Mouse (Mus musculus) C2C12 (cell line): ENCODE measurements around the gene Nprl3. TPM values are rescaled to one million over a fixed set of nuclear protein-coding genes. Genes with fewer than 3 reads are reported as not detected.

Experiments
- H3K27me3 ChIP-seq: one replicate; pipeline ENCODE4 v1.6.1; 2011; ENCODE audit not compliant: control insufficient read depth, insufficient read depth, insufficient read length
- H3K36me3 ChIP-seq: one replicate; pipeline ENCODE4 v1.6.1; 2011; ENCODE audit not compliant: control insufficient read depth, insufficient read depth
- H3K4me3 ChIP-seq: one replicate; pipeline ENCODE4 v1.5.1; 2011; ENCODE audit warnings: mild to moderate bottlenecking, control low read depth; ENCODE audit not compliant: poor library complexity, insufficient read depth, severe bottlenecking
- H3K79me2 ChIP-seq: one replicate; pipeline ENCODE4 v1.6.1; 2011; ENCODE audit not compliant: control insufficient read depth, insufficient read depth
- H3K79me3 ChIP-seq: one replicate; pipeline ENCODE4 v1.6.1; 2011; ENCODE audit warnings: low read depth, control low read depth
- H3ac ChIP-seq: one replicate; pipeline ENCODE3; 2011; ENCODE audit warnings: low read depth; ENCODE audit not compliant: control insufficient read depth, insufficient read length
- CEBPB ChIP-seq: IDR thresholded peaks from one replicate; pipeline ENCODE4 v1.6.1; 2011; ENCODE audit warnings: low read depth, mild to moderate bottlenecking, control low read depth, moderate library complexity
- CTCF ChIP-seq: IDR thresholded peaks from one replicate; pipeline ENCODE4 v1.5.1; 2011; ENCODE audit not compliant: control insufficient read depth, insufficient read depth, insufficient read length
- FOSL1 ChIP-seq: IDR thresholded peaks from one replicate; pipeline ENCODE4 v1.8.0; 2011; ENCODE audit warnings: mild to moderate bottlenecking, low read length; ENCODE audit not compliant: poor library complexity, insufficient read depth, severe bottlenecking
- MAX ChIP-seq: IDR thresholded peaks from one replicate; pipeline ENCODE4 v1.6.1; 2011; ENCODE audit warnings: mild to moderate bottlenecking, control low read depth
- MYOD1 ChIP-seq: IDR thresholded peaks from one replicate; pipeline ENCODE4 v1.6.1; 2011; ENCODE audit warnings: low read depth; ENCODE audit not compliant: control insufficient read depth, insufficient read length
- MYOG ChIP-seq: IDR thresholded peaks from one replicate; pipeline ENCODE4 v1.6.1; 2011; ENCODE audit not compliant: control insufficient read depth, insufficient read length; ENCODE audit errors: extremely low read depth
- USF1 ChIP-seq: IDR thresholded peaks from one replicate; pipeline ENCODE4 v1.6.1; 2011; ENCODE audit warnings: low read depth, mild to moderate bottlenecking, control low read depth, moderate library complexity
- polyA plus RNA-seq: library from polyadenylated mRNA; unstranded; fragments of >200 nt; fragmentation: generic; extraction: Trizol; gene quantifications from one replicate; pipeline ENCODE4 v1.2.1, GENCODE M21; 2012; ENCODE audit warnings: missing spikeins

The Nprl3 gene
- polyA plus RNA-seq, 1 experiment: 34.0 TPM

- no peak for TF ChIP-seq MYOG
- TF ChIP-seq MYOD1: no peak
- no peak for TF ChIP-seq MAX
- TF ChIP-seq CEBPB: no peak
- no peak for TF ChIP-seq USF1
- Histone ChIP-seq H3K4me3 (no peak overlapping the region), H3K79me3 (peaks cover 27% of the 10 kb centered on the region), H3K36me3 (peaks cover 5% of the 10 kb centered on the region), H3K79me2 (peaks cover 49% of the 10 kb centered on the region), H3ac (no peak overlapping the region), H3K27me3 (no peaks in the 10 kb centered on the region)
Measured at GRCm38 (mm10) chr11:32223297-32223967, 44.1 kb downstream of the Nprl3 start.

- Histone ChIP-seq H3K36me3 (peaks cover 12% of the 10 kb centered on the region), H3K27me3 (no peaks in the 10 kb centered on the region), H3K4me3 (peak overlapping the region; percentile 97), H3K79me3 (peaks cover 34% of the 10 kb centered on the region), H3ac (no peak overlapping the region), H3K79me2 (peaks cover 57% of the 10 kb centered on the region)
- no peak for TF ChIP-seq CTCF
- TF ChIP-seq CEBPB: no peak
- no peak for TF ChIP-seq FOSL1
Measured at GRCm38 (mm10) chr11:32222570-32223194, 44.8 kb downstream of the Nprl3 start.

GRCm38 (mm10) chr11:32221951-32222409 is 45.5 kb downstream of the Nprl3 start, which contains the start of gene Rhbdf1:
Rhbdf1 (minus strand) TSS chr11:32222300.
- Histone ChIP-seq H3K36me3 (peaks cover 17% of the 10 kb centered on the region), H3K79me2 (peaks cover 57% of the 10 kb centered on the region), H3K4me3 (peak within 1 kb of the TSS; percentile 97), H3K27me3 (no peaks in the 10 kb centered on the region), H3ac (peak within 1 kb of the TSS; percentile 83), H3K79me3 (peaks cover 40% of the 10 kb centered on the region)
- no peak for TF ChIP-seq FOSL1
- TF ChIP-seq MYOG: no peak

- Histone ChIP-seq H3ac (peak overlapping the region; percentile 83), H3K27me3 (no peaks in the 10 kb centered on the region), H3K36me3 (peaks cover 21% of the 10 kb centered on the region), H3K79me3 (peaks cover 44% of the 10 kb centered on the region), H3K79me2 (peaks cover 57% of the 10 kb centered on the region), H3K4me3 (peak overlapping the region; percentile 97)
- TF ChIP-seq MAX (no peak), CEBPB (no peak), FOSL1 (no peak), CTCF (no peak), MYOD1 (no peak), USF1 (no peak), MYOG (no peak)
Measured at GRCm38 (mm10) chr11:32221225-32221950, 46.1 kb downstream of the Nprl3 start.

GRCm38 (mm10) chr11:32220607-32221224 is 46.8 kb downstream of the Nprl3 start:
- peaks cover 51% of the 10 kb centered on the region for H3K79me3 ChIP-seq
- H3K27me3 ChIP-seq: no peaks in the 10 kb centered on the region
- H3K4me3 ChIP-seq: peak overlapping the region; percentile 97
- H3K36me3 ChIP-seq: peaks cover 27% of the 10 kb centered on the region
- peaks cover 64% of the 10 kb centered on the region for H3K79me2 ChIP-seq
- H3ac ChIP-seq: peak overlapping the region; percentile 83
- TF ChIP-seq CEBPB: no peak
- no peak for TF ChIP-seq MYOG
- TF ChIP-seq MYOD1: no peak
- no peak for TF ChIP-seq FOSL1
- TF ChIP-seq USF1: no peak
- no peak for TF ChIP-seq MAX
- no peak for TF ChIP-seq CTCF
